Mouse (Mus musculus) cerebellum, adult (tissue): ENCODE results near the gene Rsl1d1.

Experiments used
- ATAC-seq: cut with Nextera tagmentation; 2 replicates; pipeline ENCODE4 v1.9.2; 2017; ENCODE audit warnings: mild to moderate bottlenecking, moderate library complexity, mixed read lengths; ENCODE audit not compliant: insufficient number of reproducible peaks, low FRiP score, low TSS enrichment

Rsl1d1 gene

GRCm38 (mm10) chr16:11202571-11203554, at the start of gene Rsl1d1:
Gene Rsl1d1 (minus strand): TSS chr16:11203331.
- peak; percentile 98 for ATAC-seq

DNA sequence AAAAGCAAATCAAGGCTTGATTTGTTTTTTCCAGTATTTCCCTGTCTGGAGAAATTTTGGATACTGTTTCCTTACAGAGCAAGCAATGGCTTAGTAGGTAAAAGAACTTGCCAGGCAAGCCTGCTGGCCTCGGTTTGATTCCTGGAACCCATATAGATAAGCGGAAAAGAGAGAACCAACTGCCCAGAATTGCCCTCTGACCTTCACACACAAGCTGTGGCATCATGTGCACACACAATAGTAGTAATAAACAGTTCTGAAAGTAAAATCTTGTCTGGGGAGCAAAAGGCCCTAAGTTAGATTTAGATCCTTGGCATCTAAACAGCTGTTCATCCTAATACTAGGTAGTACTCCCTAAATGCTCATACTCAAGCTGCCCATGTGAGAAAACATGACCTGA, 44.7 kb upstream of the Rsl1d1 start:
- no peak for ATAC-seq

DNA sequence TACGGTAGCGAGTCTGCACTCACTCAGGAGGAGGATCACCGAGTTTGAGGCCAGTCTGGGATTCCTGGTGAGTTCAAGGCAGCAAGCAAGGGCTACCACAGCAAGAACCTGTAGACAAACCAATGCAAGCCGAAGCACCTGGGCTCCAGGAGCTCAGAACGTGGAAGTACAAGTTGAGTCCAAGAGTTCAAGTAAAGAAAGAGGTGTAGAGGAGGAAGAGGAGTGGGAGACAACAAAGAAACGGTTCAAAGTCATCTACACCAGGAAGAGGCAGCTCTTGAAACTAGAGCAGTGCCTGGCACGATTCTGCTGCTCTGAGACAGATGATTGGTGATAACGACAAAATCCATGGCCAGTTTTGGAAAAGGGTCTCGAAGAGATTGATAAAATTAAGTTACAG, 42.6 kb upstream of the Rsl1d1 start:
- ATAC-seq = no peak

- ATAC-seq = no peak
These were observed 39.3 kb upstream of the Rsl1d1 start for GRCm38 (mm10) chr16:11242401-11242800.

DNA sequence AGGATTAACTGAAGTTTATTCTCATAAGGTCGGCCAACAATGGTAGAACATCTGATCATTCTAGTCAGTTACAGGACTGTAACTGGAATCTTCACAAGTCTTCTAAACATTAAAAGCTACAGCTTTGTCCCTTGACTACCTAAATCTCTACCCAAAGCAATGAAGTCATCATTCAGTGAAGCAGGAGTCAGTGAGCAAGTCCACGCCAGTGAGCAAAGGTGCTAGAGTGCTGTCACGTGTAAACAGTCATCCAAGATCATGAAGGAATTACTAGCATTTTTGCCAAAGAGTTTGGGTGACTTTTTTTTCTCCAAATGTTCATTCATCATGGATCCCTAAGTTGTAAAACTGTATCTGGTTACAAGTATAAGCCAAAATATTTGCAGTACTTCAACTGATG, 14.7 kb upstream of the Rsl1d1 start:
- no peak for ATAC-seq

DNA sequence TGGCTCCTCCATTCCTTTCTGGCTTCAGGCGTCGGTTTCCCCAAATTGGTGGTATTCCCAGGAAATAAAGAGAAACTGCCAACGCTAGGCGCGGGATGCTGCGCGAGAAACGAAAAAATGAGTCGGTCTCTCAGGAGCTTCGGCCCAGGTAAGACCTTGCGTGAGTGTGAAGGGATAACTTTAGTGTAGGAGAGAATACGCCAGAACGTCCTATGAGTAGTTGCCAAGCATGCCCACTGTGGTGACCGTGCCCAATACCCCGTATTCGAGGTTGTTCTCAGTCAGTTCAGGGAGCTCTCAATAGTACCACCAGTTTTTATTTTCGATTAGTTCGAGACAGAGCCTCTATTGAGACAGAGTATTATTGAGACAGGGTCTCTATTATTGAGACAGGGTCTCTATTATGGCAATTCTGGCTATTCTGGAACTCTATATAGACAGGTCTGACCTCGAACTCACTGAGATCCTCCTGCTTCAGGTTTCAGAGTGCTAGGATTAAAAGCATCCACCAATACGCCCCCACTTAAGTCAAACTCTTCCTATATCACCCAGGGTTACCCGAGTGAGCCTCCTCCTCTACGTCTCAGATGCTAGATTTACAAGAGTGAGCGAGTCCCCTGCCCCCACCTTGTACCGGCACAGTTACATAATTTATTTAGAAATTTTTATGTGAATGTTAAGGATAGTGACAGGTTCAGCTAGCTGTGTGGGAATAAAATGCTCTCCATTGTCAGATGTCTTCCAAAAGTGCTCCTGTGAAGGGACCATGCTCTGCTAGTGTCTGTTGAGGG, 664 bp upstream of the Rsl1d1 start:
- ATAC-seq = 0 out of 2 replicates have a peak, but pooled peaks have one; percentile 37

GRCm38 (mm10) chr16:11201740-11202394, 1.3 kb downstream of the Rsl1d1 start:
- ATAC-seq = no peak

- ATAC-seq = no peak
These were observed 2.9 kb downstream of the Rsl1d1 start for GRCm38 (mm10) chr16:11200247-11200646.

DNA sequence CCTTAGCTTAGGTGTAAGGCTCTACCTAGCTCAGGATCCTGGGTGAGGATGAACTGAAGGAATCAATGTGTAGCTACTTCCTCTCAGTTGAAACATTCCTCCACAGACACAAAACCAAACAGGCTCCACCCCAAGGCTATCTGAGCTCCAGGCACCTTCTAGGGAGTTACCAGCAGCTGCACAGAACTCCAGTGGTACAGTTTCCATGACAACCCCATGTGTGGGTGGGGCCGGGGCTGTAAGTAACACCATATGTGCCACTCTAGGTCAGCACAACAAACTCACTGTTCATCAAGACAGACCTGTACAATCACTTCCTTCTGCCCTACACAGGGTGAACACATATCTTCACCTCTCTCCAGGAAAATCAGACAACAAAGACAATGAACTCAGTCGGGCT, 4.7 kb downstream of the Rsl1d1 start:
- no peak for ATAC-seq

DNA sequence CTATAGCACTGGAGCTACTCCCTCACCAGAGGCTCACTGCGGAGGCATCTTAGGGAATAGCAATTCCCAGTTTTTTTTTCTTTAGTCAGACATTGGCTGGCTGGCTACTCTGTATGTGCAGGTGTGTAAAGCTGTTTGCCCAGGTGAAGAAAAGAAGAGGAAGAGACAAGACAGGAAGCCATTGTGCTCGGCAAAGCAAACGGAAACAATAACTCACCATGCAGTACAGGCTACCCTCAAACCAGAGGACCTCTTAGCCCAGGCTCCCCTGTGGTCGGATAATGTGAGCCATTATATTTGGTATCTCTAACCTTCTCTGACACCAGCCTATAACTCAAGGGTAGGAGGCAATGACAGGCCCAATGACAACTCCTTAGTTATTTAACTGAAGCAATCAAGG, 6.1 kb downstream of the Rsl1d1 start:
- ATAC-seq = no peak

DNA sequence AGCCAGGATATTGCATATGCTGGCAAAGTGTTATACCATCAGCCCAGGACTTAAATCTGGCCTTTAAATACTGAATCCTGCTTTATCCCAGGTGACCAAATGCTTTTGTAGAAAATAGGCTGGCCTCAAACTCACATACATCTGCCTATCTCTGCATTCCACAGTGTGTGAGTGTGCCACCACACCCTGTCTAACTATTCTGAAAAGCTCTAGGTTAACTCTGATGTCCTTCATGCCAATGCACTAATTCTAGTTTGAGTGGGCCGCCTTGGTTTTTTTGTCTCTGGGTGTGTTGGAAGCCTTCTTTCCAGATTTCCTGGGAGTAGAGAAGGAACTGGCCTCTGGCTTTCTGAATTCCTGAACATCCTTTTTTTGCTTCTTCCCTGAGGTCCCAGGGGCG, 9.9 kb downstream of the Rsl1d1 start:
- ATAC-seq = no peak

GRCm38 (mm10) chr16:11190150-11190549, 13.0 kb downstream of the Rsl1d1 start:
- peak; percentile 68 for ATAC-seq

DNA sequence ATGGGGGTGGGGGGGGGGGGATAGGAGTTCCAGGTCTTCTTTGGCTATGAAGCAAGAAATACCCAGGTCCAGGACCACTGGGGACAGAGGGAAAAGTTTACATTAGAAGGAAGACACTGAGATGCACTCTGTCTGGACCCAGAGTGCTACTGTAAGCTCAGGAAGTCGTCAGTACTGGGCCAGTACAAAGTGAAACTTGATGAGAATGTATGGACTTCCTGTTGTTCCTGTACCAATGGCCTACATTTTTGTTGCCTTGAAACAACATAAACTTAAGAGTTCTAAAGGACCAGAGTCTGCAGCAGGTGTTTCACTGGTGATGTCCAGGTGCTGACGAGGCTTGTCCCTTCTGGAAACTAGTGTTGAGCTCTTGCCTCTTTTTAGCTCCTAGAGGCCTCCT, 25.7 kb downstream of the Rsl1d1 start:
- no peak for ATAC-seq

DNA sequence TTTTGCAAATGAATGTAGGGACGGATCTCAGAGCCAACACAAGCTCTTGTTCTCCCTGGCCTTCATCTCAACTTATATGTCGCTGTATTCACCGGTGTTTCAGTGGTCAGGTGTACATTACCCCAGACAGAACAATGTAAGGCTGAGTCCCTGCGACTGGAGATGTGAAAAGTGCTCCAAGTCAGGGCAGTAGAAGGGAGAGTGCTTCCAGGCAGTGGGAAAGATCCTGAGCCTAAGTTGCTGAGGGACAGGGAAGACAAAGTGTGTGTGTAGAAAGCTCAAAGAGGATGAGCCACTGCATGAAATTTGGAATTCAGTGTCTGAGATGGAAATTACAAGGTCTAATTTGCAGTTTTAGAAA, 26.3 kb downstream of the Rsl1d1 start:
- ATAC-seq = no peak

DNA sequence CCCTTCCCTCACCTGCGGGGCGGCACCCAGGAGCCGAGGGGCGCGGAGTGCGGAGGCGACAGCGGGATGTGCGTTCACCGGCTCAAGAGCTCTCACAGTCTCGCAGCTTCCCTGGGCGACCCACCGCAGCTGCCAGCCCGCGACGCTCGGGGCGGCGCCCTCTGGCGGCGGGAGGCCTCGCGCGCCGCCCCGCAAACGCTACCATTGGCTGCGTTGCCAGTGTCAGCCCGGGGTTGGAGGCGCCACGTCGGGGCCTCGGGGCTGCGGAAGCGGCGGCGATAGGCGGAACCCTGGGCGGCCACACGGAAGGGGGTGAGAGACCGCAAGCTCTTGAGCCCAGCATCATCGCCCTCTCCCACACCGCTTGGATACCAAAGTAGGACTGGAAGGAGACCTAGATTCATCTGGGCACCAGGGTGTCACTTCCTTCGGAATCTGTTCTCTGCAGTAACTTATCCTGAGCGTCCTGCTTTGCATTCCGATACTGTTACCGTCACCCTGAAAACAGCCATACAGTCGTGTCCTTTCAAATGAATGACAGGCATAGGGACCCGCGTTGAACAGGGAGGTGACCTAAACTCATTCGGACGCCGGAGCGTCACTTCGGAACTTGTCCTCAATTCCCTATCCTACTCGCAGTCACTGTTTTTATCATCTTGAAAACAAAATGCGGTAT, 26.8 kb downstream of the Rsl1d1 start, which contains the start of gene Zc3h7a:
Zc3h7a (minus strand) TSS at position 186 of the 676 bp plus-strand sequence.
- ATAC-seq = peak; percentile 96

DNA sequence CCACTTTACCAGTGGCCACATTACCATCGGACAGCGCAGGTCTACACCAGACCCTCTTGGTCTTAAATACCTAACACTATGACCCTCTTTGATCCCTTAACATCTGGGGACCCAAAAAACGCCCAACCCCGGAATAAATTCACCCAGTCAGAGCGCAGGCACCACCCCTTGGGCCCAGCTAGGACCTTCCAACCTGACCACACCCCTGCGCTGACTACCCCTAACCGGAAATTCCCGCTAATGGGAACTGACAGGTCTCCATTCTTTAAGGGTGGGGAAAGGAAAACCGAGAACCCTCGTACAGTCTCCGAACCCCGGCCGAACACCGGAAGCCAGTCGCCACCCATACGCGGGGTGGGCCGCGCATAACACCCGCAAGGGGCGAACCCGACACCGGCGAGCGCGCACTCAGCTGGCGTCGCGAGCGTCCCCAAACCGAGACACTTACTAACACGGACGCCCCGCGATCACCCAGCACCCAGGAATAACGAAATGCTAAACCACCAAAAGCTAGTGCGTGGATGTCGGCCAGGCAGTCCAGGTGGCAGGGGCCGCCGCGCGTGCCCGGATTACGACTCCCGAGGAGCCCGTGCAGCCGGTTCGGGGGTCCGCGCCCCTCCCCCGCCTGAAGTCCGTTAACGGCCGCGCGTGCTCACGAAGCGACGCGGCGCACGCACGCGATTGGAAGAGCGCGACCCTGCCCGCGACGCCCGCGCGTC, 27.5 kb downstream of the Rsl1d1 start:
- peak; percentile 34; the same call in 1 of the 2 replicates for ATAC-seq

DNA sequence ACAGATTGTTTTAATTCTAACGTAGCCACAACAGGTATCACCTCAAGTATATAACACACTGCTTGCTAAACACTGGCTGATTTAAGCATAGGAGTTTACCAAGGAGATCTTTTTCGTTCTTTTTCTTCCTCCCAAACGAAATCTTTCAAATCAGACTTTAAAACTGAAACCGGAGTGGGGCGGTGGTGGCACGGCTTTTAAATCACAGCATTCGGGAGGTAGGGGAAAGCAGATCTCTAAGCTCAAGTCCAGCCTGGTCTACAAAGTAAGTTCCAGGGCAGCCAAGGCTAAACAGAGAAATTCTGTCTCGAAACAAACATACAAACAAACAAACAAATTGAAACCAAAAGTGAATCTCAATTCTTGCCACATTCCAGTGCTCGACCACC, 28.0 kb downstream of the Rsl1d1 start:
- ATAC-seq = no peak

DNA sequence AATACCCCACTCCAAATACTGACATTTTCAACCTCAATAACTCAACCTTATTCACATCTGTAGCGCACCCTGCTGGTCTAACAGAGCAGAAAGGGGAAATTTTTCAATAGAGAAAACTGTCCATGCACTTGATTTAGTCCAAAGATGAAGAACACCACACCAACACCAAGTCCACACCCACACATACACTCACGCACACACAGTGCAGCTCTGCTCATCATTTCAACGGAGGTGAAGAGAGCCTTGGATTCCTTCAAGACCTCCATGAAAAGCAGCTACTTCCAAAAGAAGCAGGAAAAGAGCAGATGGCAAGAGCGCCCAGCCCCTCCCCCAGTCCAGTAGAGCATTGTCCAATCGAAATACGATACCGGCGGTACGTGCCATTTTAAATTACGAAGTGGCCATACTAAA, 28.5 kb downstream of the Rsl1d1 start:
- ATAC-seq = no peak

DNA sequence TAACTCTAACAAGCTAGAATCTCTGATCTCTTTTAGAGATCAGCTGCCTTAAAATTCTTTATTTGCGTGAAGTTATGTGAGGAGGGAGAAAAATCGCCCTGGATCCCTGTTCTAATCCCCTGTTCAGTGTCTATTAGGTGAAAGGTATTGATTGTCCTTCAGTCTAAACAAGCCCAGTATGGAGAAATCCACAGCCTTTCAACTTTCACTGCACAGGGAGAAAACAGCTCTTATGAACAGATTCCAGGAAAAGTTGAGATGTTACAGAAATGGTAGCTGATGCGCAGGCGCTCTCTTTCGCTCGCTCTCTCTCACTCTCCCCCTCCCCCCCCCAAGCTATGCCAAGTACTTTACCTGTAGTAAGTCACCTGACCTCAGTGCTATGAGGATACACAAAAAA, 31.5 kb downstream of the Rsl1d1 start:
- no peak for ATAC-seq

- ATAC-seq = no peak
These were observed 36.7 kb downstream of the Rsl1d1 start for GRCm38 (mm10) chr16:11166431-11166830.
